Mouse (Mus musculus): ENCODE results near the gene Cc2d2b. TPM values are rescaled to one million over a fixed set of nuclear protein-coding genes. Genes with fewer than 3 reads are reported as not detected.

The Cc2d2b gene
- total RNA-seq, 2 experiments from 2014 or later: not detected

DNA sequence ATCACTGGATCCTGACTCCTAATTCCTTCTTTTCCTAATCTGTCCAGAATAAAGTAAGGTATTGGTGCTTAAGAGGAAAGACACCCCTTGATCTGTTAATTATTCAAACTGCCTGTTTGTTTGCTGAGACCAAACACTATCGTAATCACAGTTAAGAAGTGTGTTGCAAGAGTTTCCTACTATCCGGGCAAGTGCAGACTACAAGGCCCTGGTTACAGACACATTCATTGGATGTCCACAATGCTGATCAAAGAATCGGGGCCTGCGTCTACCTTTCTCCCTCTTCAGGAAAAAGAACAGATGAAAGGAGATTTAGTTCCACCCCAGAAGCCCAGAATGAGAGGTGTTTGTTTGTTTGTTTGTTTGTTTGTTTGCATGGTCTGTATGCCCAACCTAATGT lies 20.3 kb upstream of the Cc2d2b start:
- no peak overlapping the region for H3K27ac ChIP-seq
- no peak for TF ChIP-seq CTCF (IDR thresholded peaks at IDR 0.05)
- DNase-seq: no peak
- H3K4me3 ChIP-seq: no peak overlapping the region
- intact Hi-C loops (cut with DNase I): no loop called here

DNA sequence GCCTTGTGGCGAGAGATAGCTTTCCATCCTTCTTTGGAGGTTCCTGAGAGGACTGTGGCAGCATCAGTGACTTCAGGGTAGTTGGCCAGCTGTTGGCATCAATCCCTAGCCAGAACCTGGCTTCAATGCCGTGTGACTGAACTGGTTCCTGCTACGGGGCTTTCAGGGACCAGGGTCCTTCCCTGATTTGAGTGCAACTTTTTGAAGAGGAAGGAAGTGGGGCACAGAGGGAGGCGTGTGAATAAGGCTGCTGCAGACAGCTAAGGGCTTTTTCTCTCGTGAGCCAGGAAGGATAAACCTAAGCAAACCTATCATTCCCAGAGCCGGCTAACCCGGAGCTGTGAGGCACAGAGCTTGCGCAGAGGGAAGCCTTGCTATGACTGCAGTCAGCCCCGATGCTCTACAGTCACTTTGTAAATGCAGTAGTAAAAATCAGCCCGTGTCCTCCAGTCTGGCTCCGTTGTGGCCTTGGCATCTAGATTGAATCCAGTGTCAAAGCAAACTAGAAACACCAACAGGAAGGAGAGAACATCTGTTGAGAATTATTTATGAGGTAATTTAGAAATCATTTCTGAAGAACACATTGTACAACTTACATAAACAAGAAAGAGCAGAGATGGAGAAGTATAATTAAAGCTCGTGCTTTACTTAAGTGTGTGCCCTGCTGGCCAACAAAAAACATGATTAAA lies 19.7 kb upstream of the Cc2d2b start:
- 0 out of 2 replicates have a peak overlapping the region, but pooled peaks have one; percentile 13 for H3K27ac ChIP-seq
- intact Hi-C loops (cut with DNase I): no loop called here
- DNase-seq: no peak
- no peak overlapping the region for H3K4me3 ChIP-seq
- TF ChIP-seq CTCF (IDR thresholded peaks at IDR 0.05): no peak

DNA sequence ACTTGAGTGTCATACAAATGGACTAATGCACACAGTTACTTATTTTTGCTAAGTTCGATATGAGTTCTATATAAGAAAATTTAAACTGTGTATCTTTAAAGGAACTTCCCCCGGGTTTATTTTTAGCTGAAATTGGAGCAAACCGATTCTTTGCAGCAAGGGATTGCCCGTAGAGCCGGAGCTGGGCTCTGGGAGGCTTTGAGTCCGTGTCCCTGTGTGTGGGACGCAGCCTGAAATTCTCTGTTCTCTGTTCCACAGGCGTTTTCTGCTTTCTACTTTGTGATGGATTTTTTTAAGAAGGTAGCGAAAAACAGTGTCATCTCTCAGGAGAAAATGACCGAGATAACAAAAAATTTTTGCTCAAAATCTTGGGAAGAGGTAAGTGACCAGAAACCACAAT lies 15.1 kb upstream of the Cc2d2b start:
- TF ChIP-seq CTCF (IDR thresholded peaks at IDR 0.05): no peak
- no peak for DNase-seq
- H3K4me3 ChIP-seq: peak overlapping the region; percentile 56
- intact Hi-C loops (cut with DNase I): no loop called here
- peak overlapping the region; percentile 41; the same call in 1 of the 2 replicates for H3K27ac ChIP-seq

DNA sequence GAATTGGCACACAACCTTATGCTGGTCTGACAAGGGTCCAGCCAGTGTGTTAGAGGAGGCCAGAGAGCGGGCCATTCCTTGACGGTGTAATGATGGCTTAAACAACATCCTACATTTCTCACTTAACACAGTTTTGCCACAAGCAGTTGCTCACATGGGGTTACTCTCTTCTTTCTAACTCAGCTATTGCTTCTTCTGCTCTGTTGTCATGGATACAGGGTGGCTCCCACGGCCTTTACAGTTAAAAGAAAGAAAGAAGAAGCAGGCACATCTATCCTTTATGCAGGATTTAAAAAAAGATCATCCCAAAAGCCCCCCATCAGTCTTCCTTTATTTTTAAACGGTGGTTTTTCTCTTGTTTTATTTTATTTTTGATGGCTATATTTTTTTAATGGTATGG lies 14.7 kb upstream of the Cc2d2b start:
- intact Hi-C loops (cut with DNase I): no loop called here
- peak overlapping the region; percentile 56 for H3K4me3 ChIP-seq
- no peak for DNase-seq
- H3K27ac ChIP-seq: peak overlapping the region; percentile 41; the same call in 1 of the 2 replicates
- no peak for TF ChIP-seq CTCF (IDR thresholded peaks at IDR 0.05)

DNA sequence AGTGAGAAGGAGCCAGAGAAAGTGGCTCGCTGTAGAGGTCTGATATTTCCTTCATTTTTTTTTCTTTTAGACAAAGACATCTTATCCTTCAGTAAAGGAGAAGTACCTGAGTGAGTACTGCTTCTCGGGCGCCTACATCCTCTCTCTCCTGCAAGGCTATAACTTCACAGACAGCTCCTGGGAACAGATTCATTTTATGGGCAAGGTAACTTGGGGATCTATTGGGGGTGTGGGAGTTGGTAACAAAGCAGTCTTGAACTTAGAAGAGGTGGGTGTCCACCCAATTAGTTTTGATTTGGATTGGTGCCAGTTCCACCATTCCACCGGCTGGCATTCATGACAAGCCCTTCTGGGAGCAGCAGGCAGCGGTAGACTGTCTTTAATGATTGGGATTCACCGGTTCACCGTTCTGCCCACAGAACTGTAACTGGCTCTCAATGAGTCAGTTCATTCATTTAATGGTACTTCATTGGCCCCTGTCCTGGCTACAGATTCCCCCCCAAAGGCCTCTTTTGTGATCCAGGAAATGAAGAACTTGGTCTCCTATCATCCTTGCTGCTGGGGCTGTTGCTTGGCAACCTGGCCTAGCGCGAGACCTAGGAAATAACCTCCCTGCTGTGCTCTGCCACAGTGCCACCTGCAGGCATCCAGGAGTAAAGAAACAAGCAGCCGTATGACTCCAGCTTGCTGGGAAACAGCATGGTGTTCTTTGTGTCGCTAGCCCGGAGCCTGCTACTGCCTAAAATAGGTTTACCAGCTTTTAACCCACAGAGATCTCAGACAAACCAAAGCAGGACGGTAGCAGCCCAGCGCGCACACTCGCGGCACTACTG lies 11.7 kb upstream of the Cc2d2b start:
- Histone ChIP-seq H3K4me3 (no peak overlapping the region; the same call in 1 of the 2 replicates), H3K27ac (no peak overlapping the region)
- TF ChIP-seq CTCF (IDR thresholded peaks at IDR 0.05): peak; percentile 84
- peak; percentile 77 for DNase-seq
- intact Hi-C loops (cut with DNase I): no loop called here

DNA sequence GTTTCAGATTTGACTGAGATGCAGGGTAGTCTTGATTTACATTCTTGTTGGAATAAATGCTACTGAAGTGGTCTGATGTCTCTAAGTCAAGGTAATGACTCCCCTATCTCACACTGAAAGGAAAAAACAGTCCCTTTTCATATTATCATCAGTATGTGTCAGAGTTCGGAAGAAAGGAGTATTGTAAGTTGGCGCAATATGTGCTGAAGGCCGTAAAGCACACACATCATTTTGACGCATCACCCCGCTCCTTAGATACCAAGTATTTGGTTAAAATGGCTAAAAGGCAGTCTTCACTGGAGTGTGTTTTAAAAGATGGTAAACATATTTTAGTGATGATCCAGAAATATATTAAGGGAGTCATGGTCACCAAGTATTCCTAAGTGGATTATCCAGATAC lies 10.9 kb upstream of the Cc2d2b start:
- DNase-seq: no peak
- intact Hi-C loops (cut with DNase I): no loop called here
- TF ChIP-seq CTCF (IDR thresholded peaks at IDR 0.05): no peak
- Histone ChIP-seq H3K27ac (no peak overlapping the region), H3K4me3 (no peak overlapping the region)

DNA sequence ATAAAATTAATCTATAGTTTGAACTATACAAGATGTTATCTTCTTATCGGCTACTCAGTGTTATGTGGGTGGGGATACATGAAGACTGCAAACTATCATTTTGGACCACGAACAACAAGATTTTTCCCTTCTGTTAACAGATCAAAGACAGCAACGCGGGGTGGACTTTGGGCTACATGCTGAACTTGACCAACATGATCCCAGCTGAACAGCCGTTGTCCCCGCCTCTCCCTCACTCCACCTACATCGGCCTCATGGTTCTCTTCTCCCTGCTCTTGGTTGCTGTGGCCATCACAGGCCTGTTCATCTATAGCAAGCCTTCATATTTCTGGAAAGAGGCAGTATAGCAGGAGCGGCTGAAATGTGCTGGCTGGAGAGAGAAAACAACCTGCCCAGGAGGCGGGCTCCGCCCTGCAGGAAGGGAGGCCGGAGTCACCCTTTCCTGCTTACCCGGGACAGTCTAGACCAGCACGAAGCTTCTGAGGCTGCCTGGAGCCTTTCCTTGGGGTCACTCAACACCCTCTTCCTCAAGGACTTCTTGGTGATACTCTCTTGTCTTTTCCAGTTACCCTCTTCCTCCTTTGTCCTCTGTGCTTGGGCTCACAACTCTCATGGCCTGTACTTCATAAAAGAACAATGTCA lies 9.7 kb upstream of the Cc2d2b start:
- H3K4me3 ChIP-seq: no peak overlapping the region
- TF ChIP-seq CTCF (IDR thresholded peaks at IDR 0.05): no peak
- DNase-seq: no peak
- intact Hi-C loops (cut with DNase I): no loop called here
- no peak overlapping the region for H3K27ac ChIP-seq

DNA sequence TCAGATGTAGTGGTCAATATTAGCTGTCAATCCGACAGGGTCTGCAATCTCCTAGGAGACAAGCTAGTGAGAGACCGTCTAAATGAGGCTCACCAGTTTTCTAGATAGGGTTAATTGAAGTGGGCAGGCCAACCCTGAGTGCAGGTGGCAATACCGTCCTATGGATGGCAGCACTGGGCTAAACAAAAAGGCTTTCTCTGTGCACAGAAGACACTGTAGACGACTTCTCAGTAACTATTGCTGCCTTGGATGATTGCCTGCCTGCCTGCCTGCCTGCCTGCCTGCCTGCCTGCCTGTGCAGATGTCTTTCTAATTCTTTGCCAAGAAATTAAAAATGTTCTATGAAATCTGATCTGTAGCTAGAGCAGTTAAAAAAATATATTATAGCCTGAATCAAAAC lies 1.9 kb upstream of the Cc2d2b start:
- Histone ChIP-seq H3K27ac (no peak overlapping the region), H3K4me3 (no peak overlapping the region)
- TF ChIP-seq CTCF (IDR thresholded peaks at IDR 0.05): no peak
- intact Hi-C loops (cut with DNase I): no loop called here
- DNase-seq: no peak

DNA sequence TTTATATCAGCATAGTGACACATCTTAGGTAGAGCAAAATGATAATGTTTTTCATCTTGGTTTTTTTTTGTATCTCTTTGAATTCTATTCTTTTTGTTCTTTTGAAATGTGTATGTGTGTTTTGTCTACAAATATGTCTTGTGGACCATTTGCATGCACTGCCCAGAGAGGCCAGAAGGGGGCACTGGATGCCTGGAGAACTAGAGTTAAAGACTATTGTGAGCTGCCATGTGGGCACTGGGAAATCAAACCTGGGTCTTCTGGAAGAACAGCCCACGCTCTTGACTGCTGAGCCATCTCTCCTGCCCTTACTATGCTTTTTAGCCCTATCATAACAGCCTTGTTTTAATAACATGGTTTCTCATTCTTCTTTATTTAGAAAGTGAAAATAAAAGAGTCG lies 5.8 kb downstream of the Cc2d2b start:
- peak; percentile 55 for TF ChIP-seq CTCF (IDR thresholded peaks at IDR 0.05)
- intact Hi-C loops (cut with DNase I): loop anchor here (10.0 kb wide), 1 partner anchor 260 kb away; no protein-coding TSS in a partner anchor
- Histone ChIP-seq H3K27ac (no peak overlapping the region), H3K4me3 (no peak overlapping the region)
- DNase-seq: peak; percentile 31

DNA sequence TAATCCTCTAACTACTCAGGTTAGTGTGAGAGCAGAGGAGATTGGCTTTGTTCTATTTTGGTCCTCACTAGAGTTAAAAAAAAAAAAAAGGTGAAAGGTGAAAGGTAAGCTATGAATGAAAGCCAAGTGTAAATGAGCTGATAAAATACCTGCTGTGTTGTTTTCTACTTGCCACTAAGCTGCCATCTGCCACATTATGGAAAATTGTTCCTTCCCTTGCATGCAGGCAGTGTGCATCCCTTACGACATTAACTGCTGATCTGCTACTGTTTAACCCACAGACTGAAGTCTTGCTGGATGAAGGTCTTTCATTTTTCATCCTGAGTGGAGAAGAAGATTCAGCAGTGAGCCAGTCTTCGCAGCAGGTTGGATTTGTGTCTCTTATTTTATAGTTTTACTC lies 11.5 kb downstream of the Cc2d2b start:
- no peak for DNase-seq
- no peak for TF ChIP-seq CTCF (IDR thresholded peaks at IDR 0.05)
- Histone ChIP-seq H3K27ac (no peak overlapping the region), H3K4me3 (no peak overlapping the region)
- intact Hi-C loops (cut with DNase I): no loop called here

DNA sequence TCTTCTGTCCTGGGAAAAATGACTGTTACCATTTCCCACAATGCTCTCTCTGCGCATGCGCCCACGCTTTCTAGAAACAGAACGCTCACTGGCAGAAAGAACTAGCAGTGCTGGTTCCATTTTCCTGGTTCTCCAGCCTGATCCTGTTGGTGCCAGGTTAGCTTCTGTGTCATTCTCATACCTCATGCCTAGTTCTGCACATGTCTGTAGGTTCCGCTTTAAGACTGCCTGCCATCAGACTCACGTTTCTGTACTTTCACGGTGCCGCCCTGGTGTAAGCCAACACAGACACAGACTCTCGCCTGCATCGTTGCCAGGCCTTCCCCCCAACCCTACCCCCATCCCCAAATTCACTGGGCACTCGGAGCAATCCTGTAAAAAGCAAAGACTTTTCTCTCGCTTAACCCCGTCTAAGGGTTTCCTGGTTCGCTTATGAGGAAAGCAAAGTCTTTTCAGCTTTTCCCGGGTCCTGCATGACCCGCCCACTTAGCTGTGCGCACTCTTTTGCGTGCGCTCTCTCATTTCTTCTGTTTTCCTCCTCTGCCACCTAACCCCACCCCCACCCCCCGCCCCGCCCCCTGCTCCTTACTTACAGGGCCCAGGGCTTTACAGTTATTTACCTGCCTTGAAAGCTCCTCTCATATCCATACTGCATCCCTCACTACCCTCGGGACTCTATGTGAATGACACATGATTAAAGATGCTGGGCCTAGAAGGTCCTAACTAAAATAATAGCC lies 13.6 kb downstream of the Cc2d2b start:
- no peak for TF ChIP-seq CTCF (IDR thresholded peaks at IDR 0.05)
- H3K27ac ChIP-seq: no peak overlapping the region
- DNase-seq: peak; percentile 24
- intact Hi-C loops (cut with DNase I): no loop called here
- H3K4me3 ChIP-seq: peak overlapping the region; percentile 55

DNA sequence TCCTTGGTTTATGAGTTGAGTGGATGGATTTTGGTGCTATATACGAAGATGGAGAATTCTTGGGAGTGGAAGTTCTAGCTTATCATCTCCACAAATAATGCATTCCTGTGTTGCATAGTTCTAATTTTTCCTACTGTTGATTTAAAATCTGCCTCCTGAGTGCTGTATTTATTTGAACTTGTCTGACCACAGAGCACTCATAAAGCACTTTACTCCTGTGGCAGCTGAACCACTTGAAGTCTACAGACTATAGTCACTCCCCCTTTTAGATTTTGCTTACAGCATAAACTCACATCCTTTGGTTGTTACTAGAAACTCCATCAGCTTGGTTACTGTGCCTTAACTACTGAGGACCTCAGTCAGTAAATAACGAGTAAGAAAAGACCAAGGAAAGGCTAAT lies 18.6 kb downstream of the Cc2d2b start:
- Histone ChIP-seq H3K4me3 (no peak overlapping the region), H3K27ac (no peak overlapping the region)
- intact Hi-C loops (cut with DNase I): no loop called here
- no peak for TF ChIP-seq CTCF (IDR thresholded peaks at IDR 0.05)
- no peak for DNase-seq

Measured in gastrocnemius, adult 2 months (tissue).